Mouse (Mus musculus) lung, postnatal 0 days (tissue): ENCODE measurements at regions not wholly inside any gene's neighbourhood (a gene's known extent, or its start where the extent isn't known, plus 50 kb on each side); places are given as distances from the start of the nearest gene placed in this dataset.

Experiments used
- ATAC-seq: fragments of 200-750 bp; cut with Nextera tagmentation; 2 replicates; pipeline ENCODE4 v1.8.0; 2017; ENCODE audit warnings: moderate library complexity
- DNase-seq: peaks from one replicate; pipeline ENCODE4 v3.0.0-alpha.2; 2016; ENCODE audit warnings: low spot score
- H3K27ac ChIP-seq: fragments of 300-500 bp; sonication (generic); 2 replicates; pipeline ENCODE4 v1.5.1; 2014; ENCODE audit warnings: antibody characterized with exemption, mild to moderate bottlenecking, low read length, mixed read lengths
- H3K27me3 ChIP-seq: fragments of 300-500 bp; sonication (generic); replicated peaks from 2 replicates; pipeline ENCODE4 v1.6.1; 2014; ENCODE audit warnings: low read length, mixed read lengths; ENCODE audit not compliant: insufficient read depth
- H3K36me3 ChIP-seq: fragments of 300-500 bp; sonication (generic); 2 replicates; pipeline ENCODE4 v1.6.1; 2014; ENCODE audit warnings: low read length, mixed read lengths; ENCODE audit not compliant: insufficient read depth
- H3K4me1 ChIP-seq: fragments of 300-500 bp; sonication (generic); 2 replicates; pipeline ENCODE4 v1.6.1; 2014; ENCODE audit warnings: antibody characterized with exemption, low read depth, low read length, mixed read lengths; ENCODE audit not compliant: insufficient read depth
- H3K4me2 ChIP-seq: fragments of 300-500 bp; sonication (generic); replicated peaks from 2 replicates; pipeline ENCODE4 v1.6.1; 2014; ENCODE audit warnings: low read depth, mild to moderate bottlenecking, low read length, moderate library complexity, mixed read lengths
- H3K4me3 ChIP-seq: fragments of 300-500 bp; sonication (generic); 2 replicates; pipeline ENCODE4 v1.5.1; 2014; ENCODE audit warnings: low read depth, low read length
- H3K9ac ChIP-seq: fragments of 300-500 bp; sonication (generic); replicated peaks from 2 replicates; pipeline ENCODE4 v1.6.1; 2014; ENCODE audit warnings: low read depth, mild to moderate bottlenecking
- H3K9me3 ChIP-seq: fragments of 300-500 bp; sonication (generic); 2 replicates; pipeline ENCODE4 v1.6.1; 2016; ENCODE audit warnings: low read length, mixed read lengths
- CTCF ChIP-seq: IDR thresholded peaks from 2 replicates; pipeline ENCODE4 v1.5.1; 2016; ENCODE audit warnings: antibody characterized with exemption, mild to moderate bottlenecking
- EP300 ChIP-seq: IDR thresholded peaks from 2 replicates; pipeline ENCODE4 v1.6.1; 2016; ENCODE audit warnings: antibody characterized with exemption, mild to moderate bottlenecking, control low read depth
- WGBS: fragments of 180-500 bp; shearing (Covaris S2); extraction: QIAGEN DNeasy Blood & Tissue Kit; methylation state at CpG from one replicate; pipeline ENCODE4 v1.1.7; 2014; 5-methylcytosine and 5-hydroxymethylcytosine counted together

- DNase-seq (no peak), ATAC-seq (no peak)
- TF ChIP-seq CTCF = no peak
- no peak for TF ChIP-seq EP300
- Histone ChIP-seq H3K4me2 (no peak overlapping the region), H3K4me3 (no peak overlapping the region), H3K27me3 (no peaks in the 10 kb centered on the region), H3K27ac (no peak overlapping the region), H3K36me3 (no peaks in the 10 kb centered on the region), H3K4me1 (no peaks in the 10 kb centered on the region; the same call in 1 of the 2 replicates), H3K9me3 (no peaks in the 10 kb centered on the region), H3K9ac (no peak overlapping the region)
- 45% methylated on average over 4 of the region's 4 CpGs for WGBS
Observed at GRCm38 (mm10) chr13:37680837-37681619, 97.2 kb upstream of the Rreb1 start.

GRCm38 (mm10) chr13:37683045-37683679 is 95.0 kb upstream of the Rreb1 start:
- DNase-seq = no peak
- TF ChIP-seq CTCF (no peak), EP300 (no peak)
- H3K4me1 ChIP-seq = no peaks in the 10 kb centered on the region; the same call in 1 of the 2 replicates
- no peak overlapping the region for H3K4me2 ChIP-seq
- H3K27ac ChIP-seq = no peak overlapping the region
- no peaks in the 10 kb centered on the region for H3K27me3 ChIP-seq
- no peak overlapping the region for H3K9ac ChIP-seq
- no peak overlapping the region for H3K4me3 ChIP-seq
- 61% methylated on average over 6 of the region's 6 CpGs for WGBS
- H3K9me3 ChIP-seq = no peaks in the 10 kb centered on the region
- ATAC-seq = no peak
- no peaks in the 10 kb centered on the region for H3K36me3 ChIP-seq

GRCm38 (mm10) chr13:37685617-37686016 is 92.6 kb upstream of the Rreb1 start:
- Histone ChIP-seq H3K27me3 (no peaks in the 10 kb centered on the region), H3K36me3 (no peaks in the 10 kb centered on the region), H3K4me1 (no peaks in the 10 kb centered on the region; the same call in 1 of the 2 replicates), H3K9me3 (no peaks in the 10 kb centered on the region), H3K4me2 (no peak overlapping the region), H3K27ac (no peak overlapping the region), H3K4me3 (no peak overlapping the region), H3K9ac (no peak overlapping the region)
- 80% methylated on average over 2 of the region's 2 CpGs for WGBS
- TF ChIP-seq CTCF (no peak), EP300 (no peak)
- DNase-seq (no peak), ATAC-seq (no peak)

- Histone ChIP-seq H3K36me3 (no peaks in the 10 kb centered on the region), H3K27ac (no peak overlapping the region), H3K4me2 (no peak overlapping the region), H3K9ac (no peak overlapping the region), H3K27me3 (no peaks in the 10 kb centered on the region), H3K4me1 (no peaks in the 10 kb centered on the region; the same call in 1 of the 2 replicates), H3K4me3 (no peak overlapping the region), H3K9me3 (no peaks in the 10 kb centered on the region)
- ATAC-seq (no peak), DNase-seq (no peak)
- TF ChIP-seq EP300 = no peak
- no peak for TF ChIP-seq CTCF
- 44% methylated on average over 2 of the region's 2 CpGs for WGBS
Observed at GRCm38 (mm10) chr13:37686109-37686508, 92.1 kb upstream of the Rreb1 start.

GRCm38 (mm10) chr13:37689127-37689777 is 88.9 kb upstream of the Rreb1 start:
- Histone ChIP-seq H3K9ac (no peak overlapping the region), H3K27ac (no peak overlapping the region), H3K4me1 (no peaks in the 10 kb centered on the region), H3K4me3 (no peak overlapping the region), H3K9me3 (no peaks in the 10 kb centered on the region), H3K4me2 (no peak overlapping the region), H3K36me3 (no peaks in the 10 kb centered on the region), H3K27me3 (no peaks in the 10 kb centered on the region)
- DNase-seq = no peak
- WGBS = 81% methylated on average over 6 of the region's 6 CpGs
- no peak for TF ChIP-seq CTCF
- no peak; the same call in 1 of the 2 replicates for ATAC-seq

GRCm38 (mm10) chr13:37691855-37692445 is 86.2 kb upstream of the Rreb1 start:
- no peaks in the 10 kb centered on the region for H3K4me1 ChIP-seq
- H3K9me3 ChIP-seq = no peaks in the 10 kb centered on the region
- H3K9ac ChIP-seq = no peak overlapping the region
- no peaks in the 10 kb centered on the region for H3K36me3 ChIP-seq
- H3K27ac ChIP-seq = no peak overlapping the region
- no peak overlapping the region for H3K4me3 ChIP-seq
- ATAC-seq = no peak
- no peak overlapping the region for H3K4me2 ChIP-seq
- WGBS = 84% methylated on average over 5 of the region's 5 CpGs
- TF ChIP-seq EP300 (no peak), CTCF (no peak)
- DNase-seq = no peak
- H3K27me3 ChIP-seq = no peaks in the 10 kb centered on the region
